Mouse (Mus musculus): ENCODE measurements around the gene Ugt1a1.

DNA sequence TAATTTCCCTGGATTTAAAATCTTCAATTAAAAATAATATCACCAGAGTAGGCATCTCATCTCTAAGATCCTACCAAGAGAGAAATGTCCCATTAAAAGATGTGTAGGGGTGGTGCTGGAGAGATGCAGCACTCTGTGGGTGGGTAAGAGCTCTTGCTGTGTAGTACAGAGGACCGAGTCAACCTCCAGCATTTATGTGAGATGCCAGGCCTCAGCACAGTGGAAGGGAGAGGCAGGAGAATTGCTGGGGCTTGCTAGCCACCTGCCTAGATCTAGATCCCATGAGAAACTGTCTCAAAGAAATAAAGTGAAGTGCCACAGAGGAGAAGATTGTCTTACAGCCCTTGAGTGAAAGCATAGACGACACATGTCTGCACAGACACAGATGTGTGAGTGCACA is 4.8 kb downstream of the Ugt1a1 start:
- TF ChIP-seq POLR2A (IDR thresholded peaks at IDR 0.05; ENCODE audit: borderline replicate concordance, insufficient read depth, low read length) (no peak), CTCF (IDR thresholded peaks at IDR 0.05; ENCODE audit: borderline replicate concordance, insufficient read depth, low read depth, low read length) (no peak)

Data from cerebellum, adult 2 months (tissue).